Comparison of ENCODE assay signal across 8 mouse cellular contexts in genomic region chr11:120261416-120262355, GRCm38 (mm10). TPM values are rescaled to one million over a fixed set of nuclear protein-coding genes. Genes with fewer than 3 reads are reported as not detected.
A peak's percentile ranks its signal among the peaks of the same experiment; 100 is the strongest.
DNase-seq lines count a peak whose midpoint lies in the region; ATAC-seq and TF ChIP-seq lines count a peak whose summit lies in the region.
"Had no signal": no experiment of that assay in that cellular context is flagged by ENCODE, and none has a peak within 500 bp of the region (broad histone marks: within the 10 kb centered on the region; RNA-seq: fewer than 3 reads in every experiment).

No protein-coding gene starts in this region.

- TF ChIP-seq CTCF in bone marrow macrophage, adult 2 months (IDR thresholded peaks at IDR 0.05; ENCODE audit: low read depth, low read length) = no peak

- peaks cover 44% of the 10 kb centered on the region for H3K4me1 ChIP-seq in bone marrow macrophage, adult 2 months (ENCODE audit: control insufficient read depth, insufficient read depth, low read length)
- peaks cover 91% of the 10 kb centered on the region for H3K4me1 ChIP-seq in heart, embryonic 10.5 days
- peaks cover 67% of the 10 kb centered on the region for H3K4me1 ChIP-seq in kidney, embryonic 14.5 days (ENCODE audit: control insufficient read depth, insufficient read depth, low read length)
- peaks cover 100% of the 10 kb centered on the region for H3K4me1 ChIP-seq in limb, embryonic 12.5 days (replicated peaks)
- H3K4me1 ChIP-seq in midbrain, embryonic 15.5 days = peaks cover 71% of the 10 kb centered on the region
- peaks cover 83% of the 10 kb centered on the region for H3K4me1 ChIP-seq in stomach, embryonic 16.5 days (ENCODE audit: control insufficient read depth, insufficient read depth, low read length)

- no peak overlapping the region for H3K4me3 ChIP-seq in bone marrow macrophage, adult 2 months (ENCODE audit: insufficient read depth, low read length)
- no peak overlapping the region for H3K4me3 ChIP-seq in heart, embryonic 10.5 days
- no peak overlapping the region for H3K4me3 ChIP-seq in kidney, embryonic 14.5 days (ENCODE audit: low read length)
- no peak overlapping the region; the same call in 1 of the 2 replicates for H3K4me3 ChIP-seq in limb, embryonic 12.5 days (replicated peaks)
- H3K4me3 ChIP-seq in midbrain, embryonic 15.5 days = no peak overlapping the region
- H3K4me3 ChIP-seq in stomach, embryonic 16.5 days (replicated peaks; ENCODE audit: low read length) = no peak overlapping the region
- H3K4me3 ChIP-seq: liver, embryonic 15.5 days had no signal

- H3K9me3 ChIP-seq in heart, embryonic 10.5 days = no peaks in the 10 kb centered on the region
- no peaks in the 10 kb centered on the region for H3K9me3 ChIP-seq in kidney, embryonic 14.5 days (ENCODE audit: control insufficient read depth, low read length)
- no peaks in the 10 kb centered on the region for H3K9me3 ChIP-seq in limb, embryonic 12.5 days
- H3K9me3 ChIP-seq in midbrain, embryonic 15.5 days = no peaks in the 10 kb centered on the region
- no peaks in the 10 kb centered on the region for H3K9me3 ChIP-seq in stomach, embryonic 16.5 days (replicated peaks; ENCODE audit: control insufficient read depth, low read length)
- H3K9me3 ChIP-seq: liver, embryonic 15.5 days had no signal

- H3K36me3 ChIP-seq in heart, embryonic 10.5 days = peaks cover 40% of the 10 kb centered on the region
- peaks cover 19% of the 10 kb centered on the region; the same call in 1 of the 2 replicates for H3K36me3 ChIP-seq in kidney, embryonic 14.5 days (ENCODE audit: control insufficient read depth, insufficient read depth, low read length)
- peaks cover 30% of the 10 kb centered on the region for H3K36me3 ChIP-seq in limb, embryonic 12.5 days
- no peaks in the 10 kb centered on the region for H3K36me3 ChIP-seq in midbrain, embryonic 15.5 days (replicated peaks)
- H3K36me3 ChIP-seq in stomach, embryonic 16.5 days (ENCODE audit: control insufficient read depth, insufficient read depth, low read length) = no peaks in the 10 kb centered on the region
- H3K36me3 ChIP-seq: liver, embryonic 15.5 days had no signal

- no peak for TF ChIP-seq POLR2A in bone marrow macrophage, adult 2 months (IDR thresholded peaks at IDR 0.05; ENCODE audit: borderline replicate concordance, low read depth, low read length)

- no peak for DNase-seq in heart, embryonic 10.5 days (ENCODE audit: low spot score)

- peak overlapping the region; percentile 59 for H3K27ac ChIP-seq in bone marrow macrophage, adult 2 months (ENCODE audit: insufficient read depth, low read depth, low read length)
- peak overlapping the region; percentile 38 for H3K27ac ChIP-seq in heart, embryonic 10.5 days
- H3K27ac ChIP-seq in kidney, embryonic 14.5 days (ENCODE audit: low read depth, low read length) = peak overlapping the region; percentile 70; the same call in 1 of the 2 replicates
- H3K27ac ChIP-seq in limb, embryonic 12.5 days = peak overlapping the region; percentile 75
- H3K27ac ChIP-seq in midbrain, embryonic 15.5 days = peak overlapping the region; percentile 75
- H3K27ac ChIP-seq in stomach, embryonic 16.5 days (ENCODE audit: low read length) = peak overlapping the region; percentile 89
- H3K27ac ChIP-seq: liver, embryonic 15.5 days had no signal

- no peak overlapping the region for H3K4me2 ChIP-seq in kidney, embryonic 14.5 days (replicated peaks; ENCODE audit: low read depth, low read length)
- H3K4me2 ChIP-seq in limb, embryonic 12.5 days = peak overlapping the region; percentile 22
- H3K4me2 ChIP-seq in midbrain, embryonic 15.5 days = no peak overlapping the region
- peak overlapping the region; percentile 25; the same call in 1 of the 2 replicates for H3K4me2 ChIP-seq in stomach, embryonic 16.5 days (ENCODE audit: low read depth, low read length)
- H3K4me2 ChIP-seq: liver, embryonic 15.5 days had no signal

- H3K9ac ChIP-seq in kidney, embryonic 14.5 days (ENCODE audit: low read depth, low read length) = no peak overlapping the region
- H3K9ac ChIP-seq in limb, embryonic 12.5 days (replicated peaks) = peak overlapping the region; percentile 45
- no peak overlapping the region for H3K9ac ChIP-seq in midbrain, embryonic 15.5 days
- no peak overlapping the region; the same call in none of the 2 replicates for H3K9ac ChIP-seq in stomach, embryonic 16.5 days (ENCODE audit: low read length)
- H3K9ac ChIP-seq: liver, embryonic 15.5 days had no signal

- no peaks in the 10 kb centered on the region for H3K27me3 ChIP-seq in heart, embryonic 10.5 days (ENCODE audit: insufficient read depth, poor library complexity, severe bottlenecking)
- H3K27me3 ChIP-seq in kidney, embryonic 14.5 days (ENCODE audit: control insufficient read depth, insufficient read depth, low read length) = no peaks in the 10 kb centered on the region
- H3K27me3 ChIP-seq in limb, embryonic 12.5 days = no peaks in the 10 kb centered on the region
- no peaks in the 10 kb centered on the region for H3K27me3 ChIP-seq in midbrain, embryonic 15.5 days (replicated peaks)
- H3K27me3 ChIP-seq in stomach, embryonic 16.5 days (ENCODE audit: control insufficient read depth, insufficient read depth, low read length) = no peaks in the 10 kb centered on the region
- H3K27me3 ChIP-seq: liver, embryonic 15.5 days had no signal

- WGBS in heart, embryonic 10.5 days = 55% methylated on average over 20 of the region's 20 CpGs
- 41% methylated on average over 20 of the region's 20 CpGs for WGBS in kidney, embryonic 14.5 days
- WGBS in limb, embryonic 12.5 days = 26% methylated on average over 20 of the region's 20 CpGs
- 28% methylated on average over 20 of the region's 20 CpGs for WGBS in midbrain, embryonic 15.5 days
- WGBS in stomach, embryonic 16.5 days = 17% methylated on average over 20 of the region's 20 CpGs

- 0 out of 2 replicates have a peak, but pooled peaks have one; percentile 38 for ATAC-seq in erythroblast, adult 5-6 weeks (replicated peaks; ENCODE audit: low FRiP score, poor library complexity, severe bottlenecking)
- peak; percentile 55 for ATAC-seq in kidney, embryonic 14.5 days (ENCODE audit: low FRiP score, low TSS enrichment)
- peak; percentile 53; the same call in 1 of the 2 replicates for ATAC-seq in limb, embryonic 12.5 days (ENCODE audit: insufficient number of reproducible peaks, insufficient read depth, low FRiP score, low TSS enrichment, low read depth)
- peak; percentile 84 for ATAC-seq in midbrain, embryonic 15.5 days (replicated peaks)
- peak; percentile 86 for ATAC-seq in stomach, embryonic 16.5 days (ENCODE audit: insufficient read depth, low FRiP score)

RNA-seq across cellular contexts. Expression of gene Bahcc1, which starts 28.9 kb away (rescaled TPM):
- 5.2 and 5.7 TPM in 2 replicates for polyA plus RNA-seq in bone marrow macrophage, adult 2 months (2012; ENCODE audit: insufficient read depth, insufficient read length, missing spikeins)
- total RNA-seq in erythroblast, adult 5-6 weeks (2015; ENCODE audit: low replicate concordance) = 2.1 and 3.3 TPM in 2 replicates
- total RNA-seq in erythroblast, adult 5-6 weeks (2017; ENCODE audit: low replicate concordance) = 0.84 and 2.0 TPM in 2 replicates
- polyA plus RNA-seq in heart, embryonic 10.5 days (2016; fragmentation: Nextera tagmentation; extraction: Ambion mirVana) = 7.7 and 12.9 TPM in 2 replicates
- polyA plus RNA-seq in kidney, embryonic 14.5 days (2014; fragmentation: Nextera tagmentation; extraction: Ambion mirVana) = 20.3 and 27.2 TPM in 2 replicates
- polyA plus RNA-seq in limb, embryonic 12.5 days (2016; fragmentation: Nextera tagmentation; extraction: Ambion mirVana) = 18.3 and 18.5 TPM in 2 replicates
- polyA plus RNA-seq in midbrain, embryonic 15.5 days (2015; fragmentation: Nextera tagmentation; extraction: Ambion mirVana) = 16.2 and 16.7 TPM in 2 replicates
- polyA plus RNA-seq in stomach, embryonic 16.5 days (2015; fragmentation: Nextera tagmentation; extraction: Ambion mirVana) = 4.5 and 5.6 TPM in 2 replicates

Comparison
In these comparisons a context has a peak if more than half of its experiments do, and no peak if none do; other contexts are left out.
1. H3K27ac ChIP-seq: peak in every context shown above with its lines; median percentile 89 in stomach, embryonic 16.5 days; 75 in limb, embryonic 12.5 days; 75 in midbrain, embryonic 15.5 days; 70 in kidney, embryonic 14.5 days; 59 in bone marrow macrophage, adult 2 months; 38 in heart, embryonic 10.5 days.
2. H3K4me2 ChIP-seq: peak in limb, embryonic 12.5 days (single experiment) and stomach, embryonic 16.5 days (single experiment); none in kidney, embryonic 14.5 days (single experiment) and midbrain, embryonic 15.5 days (single experiment).
3. Peak in every context shown above with its lines, with median percentiles within 50 percentile points of each other: ATAC-seq.